Mouse (Mus musculus): ENCODE data around the gene Eif5a.
"Not testable (repeated sequence)": the region's sequence is repeated elsewhere in the genome, so short reads cannot be mapped to it uniquely, and the experiment has no call there.

Eif5a gene

DNA sequence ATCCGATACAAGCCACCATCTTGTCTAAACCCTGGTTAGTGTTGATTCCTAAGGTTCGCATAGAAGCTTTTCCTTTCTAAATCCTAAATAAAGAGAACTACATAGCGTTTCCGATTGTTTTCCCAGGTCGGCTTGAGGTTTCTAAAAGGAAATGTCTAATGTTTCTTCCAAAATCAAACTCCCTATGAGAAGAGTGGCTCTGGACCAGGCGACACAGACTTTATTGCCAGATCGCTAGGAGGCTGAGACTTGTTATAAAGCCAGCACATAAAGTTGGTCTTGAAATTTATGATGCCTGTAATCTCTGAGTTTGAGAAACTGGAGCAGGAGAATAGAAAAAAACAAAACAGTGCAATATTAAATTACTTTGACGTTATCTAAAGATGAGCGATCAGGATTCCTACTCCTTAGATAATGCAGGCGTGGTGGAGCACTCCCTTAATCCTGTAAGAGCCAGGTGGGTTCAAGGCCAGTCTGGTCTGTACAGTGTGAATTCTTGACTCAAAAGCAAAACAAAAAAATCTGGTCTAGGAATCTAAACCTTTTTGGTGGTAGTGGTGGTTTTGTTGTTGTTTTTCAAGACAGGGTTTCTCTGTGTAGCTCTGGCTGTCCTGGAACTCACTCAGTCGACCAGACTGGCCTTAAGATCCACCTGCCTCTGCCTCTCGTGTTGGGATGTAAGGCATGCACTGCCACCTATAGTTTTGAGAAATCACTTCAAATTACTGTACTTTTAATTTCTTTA, 426 bp upstream of the Eif5a start:
- in situ Hi-C loops (cut with MseI, MboI), result no loop called here

GRCm38 (mm10) chr11:69920266-69921031, 1.3 kb downstream of the Eif5a start:
- in situ Hi-C loops (cut with MseI, MboI), result no loop called here

- in situ Hi-C loops (cut with MseI, MboI), result no loop called here
Measured at GRCm38 (mm10) chr11:69919661-69920265, 2.0 kb downstream of the Eif5a start.

GRCm38 (mm10) chr11:69919053-69919452, 2.7 kb downstream of the Eif5a start:
- in situ Hi-C loops (cut with MseI, MboI), result no loop called here

- in situ Hi-C loops (cut with MseI, MboI), result no loop called here
Measured at GRCm38 (mm10) chr11:69918118-69918517, 3.6 kb downstream of the Eif5a start.

DNA sequence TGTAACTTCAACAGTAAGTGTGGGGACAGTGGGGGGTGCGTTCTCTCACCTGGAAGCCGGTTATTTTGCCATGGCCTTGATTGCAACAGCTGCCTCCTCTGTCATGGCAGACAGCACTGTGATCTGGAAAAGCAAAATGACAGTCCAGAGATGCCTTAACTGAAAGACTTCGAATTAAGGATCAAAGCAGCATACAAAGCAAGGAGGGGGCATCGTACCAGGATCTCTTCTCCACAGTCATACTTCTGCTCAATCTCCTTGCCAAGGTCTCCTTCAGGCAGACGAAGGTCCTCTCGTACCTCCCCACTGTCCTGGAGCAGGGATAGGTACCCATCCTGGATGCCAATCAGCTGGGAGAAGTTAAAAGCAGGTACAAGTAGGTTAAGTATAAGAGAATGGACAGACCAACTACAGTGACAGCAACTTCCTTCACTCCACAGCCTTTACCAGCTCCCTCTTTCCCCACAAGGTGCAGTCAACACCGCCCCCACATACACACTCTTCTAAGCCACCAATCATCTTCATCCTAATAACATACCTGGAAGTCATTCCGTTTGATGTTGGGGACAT, 4.3 kb downstream of the Eif5a start:
- in situ Hi-C loops (cut with MseI, MboI), result no loop called here

DNA sequence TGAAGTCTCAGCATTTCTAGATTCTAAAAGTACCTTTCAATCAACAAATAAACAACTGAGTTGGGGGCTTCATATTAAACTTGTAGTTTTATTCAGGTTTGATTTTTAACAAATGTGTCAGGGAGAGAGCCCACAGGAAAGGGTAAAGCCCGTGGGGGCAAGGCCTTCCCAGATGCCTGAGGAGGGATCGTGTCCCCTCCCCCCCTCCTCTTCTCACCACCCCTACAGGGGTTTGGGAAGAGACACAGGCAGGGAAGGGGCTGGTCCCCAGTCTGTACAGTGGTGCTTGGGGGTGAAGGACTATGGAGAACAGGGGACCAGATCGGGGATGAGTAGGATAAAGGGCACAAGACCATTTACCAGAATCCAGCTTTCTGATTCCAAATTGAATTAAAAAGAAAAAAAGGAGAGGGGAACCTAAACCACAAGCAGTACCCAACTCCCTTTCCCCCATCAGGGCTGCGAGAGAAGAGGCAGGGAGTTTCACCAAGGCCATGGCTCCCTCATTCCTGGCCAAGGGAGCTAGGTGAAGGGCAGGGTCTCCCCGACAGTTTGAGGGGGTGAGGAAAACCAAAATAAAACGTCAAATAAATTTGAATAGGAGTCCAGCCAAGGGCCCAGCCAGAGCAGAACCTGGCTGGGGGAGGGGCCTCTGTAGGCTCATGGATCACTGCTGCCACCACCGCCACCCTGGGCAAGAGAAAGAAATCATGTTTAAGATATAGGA, 4.9 kb downstream of the Eif5a start:
- in situ Hi-C loops (cut with MseI, MboI), result not testable (repeated sequence)

- in situ Hi-C loops (cut with MseI, MboI), result no loop called here
Measured at GRCm38 (mm10) chr11:69915667-69916627, 5.8 kb downstream of the Eif5a start.

DNA sequence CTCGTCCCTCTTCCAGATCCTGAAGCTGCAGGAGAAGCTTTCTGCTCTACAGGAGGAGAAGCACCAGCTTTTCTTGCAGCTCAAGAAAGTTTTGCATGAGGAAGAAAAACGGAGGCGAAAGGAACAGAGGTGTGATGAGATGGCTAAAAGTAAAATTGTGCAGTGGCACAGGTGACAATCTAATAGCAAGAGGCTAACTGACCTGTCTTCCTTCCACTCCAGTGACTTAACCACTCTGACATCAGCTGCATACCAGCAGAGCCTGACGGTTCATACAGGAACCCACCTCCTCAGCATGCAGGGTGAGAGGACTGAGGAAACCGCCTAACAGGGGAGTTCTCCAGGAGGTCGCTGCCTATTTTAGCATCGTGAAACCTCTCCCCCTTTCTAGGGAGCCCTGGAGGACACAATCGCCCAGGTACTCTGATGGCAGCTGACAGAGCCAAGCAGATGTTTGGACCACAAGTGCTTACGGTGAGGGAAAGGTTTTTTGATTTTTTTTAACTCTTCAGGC, 6.8 kb downstream of the Eif5a start:
- in situ Hi-C loops (cut with MseI, MboI), result no loop called here

GRCm38 (mm10) chr11:69914372-69914764, 7.4 kb downstream of the Eif5a start:
- in situ Hi-C loops (cut with MseI, MboI), result no loop called here

GRCm38 (mm10) chr11:69913554-69914371, 8.0 kb downstream of the Eif5a start, which contains the start of gene Gps2:
TSS of gene Gps2 (plus strand) at chr11:69913888.
- in situ Hi-C loops (cut with MseI, MboI), result no loop called here

- in situ Hi-C loops (cut with MseI, MboI), result no loop called here
Measured at GRCm38 (mm10) chr11:69912716-69913530, 8.8 kb downstream of the Eif5a start.

DNA sequence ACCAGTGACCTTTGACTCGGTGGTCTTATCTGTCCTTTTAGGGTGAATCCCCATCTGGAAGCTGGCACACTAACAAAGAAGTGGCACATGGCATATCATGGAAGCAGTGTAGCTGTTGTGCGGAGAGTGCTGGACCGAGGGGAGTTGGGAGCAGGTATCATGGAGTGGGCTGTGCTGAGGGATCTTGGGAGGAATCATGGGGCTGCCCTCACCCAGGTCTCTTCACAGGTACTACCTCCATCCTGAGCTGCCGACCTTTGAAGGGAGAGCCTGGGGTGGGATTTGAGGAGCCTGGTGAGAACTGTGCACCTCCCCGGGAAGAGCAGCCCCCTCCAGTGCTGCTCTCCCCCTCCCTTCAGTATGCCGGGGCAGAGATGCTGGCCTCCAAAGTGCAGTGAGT, 10.1 kb downstream of the Eif5a start:
- in situ Hi-C loops (cut with MseI, MboI), result no loop called here

GRCm38 (mm10) chr11:69910781-69911560, 10.8 kb downstream of the Eif5a start:
- in situ Hi-C loops (cut with MseI, MboI), result no loop called here

DNA sequence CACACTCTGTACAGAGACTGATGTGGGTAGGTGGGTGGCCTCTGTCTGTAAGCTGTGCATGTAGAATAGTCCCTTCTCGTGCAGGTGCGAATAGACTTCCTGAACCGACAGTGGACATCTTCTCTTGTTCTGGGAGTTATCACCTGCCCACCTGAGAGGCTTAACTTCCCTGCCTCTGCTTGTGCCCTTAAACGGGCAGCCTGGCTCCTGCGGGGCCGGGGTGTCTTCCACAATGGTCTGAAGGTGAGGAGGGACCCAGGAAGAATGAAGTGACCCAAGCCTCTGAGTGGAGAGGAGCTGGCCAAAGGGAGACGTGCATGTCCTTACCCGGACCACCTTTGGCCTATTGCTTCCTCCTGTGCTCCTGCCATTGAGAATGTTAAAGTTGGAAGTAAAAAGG, 11.6 kb downstream of the Eif5a start:
- in situ Hi-C loops (cut with MseI, MboI), result no loop called here

- in situ Hi-C loops (cut with MseI, MboI), result no loop called here
Measured at GRCm38 (mm10) chr11:69909174-69909573, 12.6 kb downstream of the Eif5a start.

DNA sequence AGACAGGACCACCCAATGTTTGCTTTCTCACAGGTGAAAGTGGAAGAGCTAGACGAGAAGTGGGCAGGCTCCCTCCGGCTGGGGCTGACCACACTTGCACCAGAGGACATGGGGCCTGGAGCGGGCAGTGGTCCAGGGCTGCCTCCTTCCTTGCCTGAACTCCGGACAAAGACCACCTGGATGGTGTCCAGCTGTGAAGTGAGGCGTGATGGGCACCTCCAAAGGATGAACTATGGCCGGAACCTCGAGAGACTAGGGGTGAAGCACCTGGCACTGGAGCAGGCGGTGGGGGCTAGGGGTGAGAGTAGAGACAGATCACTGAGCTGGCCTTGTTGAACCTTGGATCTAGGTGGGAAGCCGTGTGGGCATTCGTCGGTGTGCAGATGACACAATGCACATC, 13.1 kb downstream of the Eif5a start:
- in situ Hi-C loops (cut with MseI, MboI), result no loop called here

DNA sequence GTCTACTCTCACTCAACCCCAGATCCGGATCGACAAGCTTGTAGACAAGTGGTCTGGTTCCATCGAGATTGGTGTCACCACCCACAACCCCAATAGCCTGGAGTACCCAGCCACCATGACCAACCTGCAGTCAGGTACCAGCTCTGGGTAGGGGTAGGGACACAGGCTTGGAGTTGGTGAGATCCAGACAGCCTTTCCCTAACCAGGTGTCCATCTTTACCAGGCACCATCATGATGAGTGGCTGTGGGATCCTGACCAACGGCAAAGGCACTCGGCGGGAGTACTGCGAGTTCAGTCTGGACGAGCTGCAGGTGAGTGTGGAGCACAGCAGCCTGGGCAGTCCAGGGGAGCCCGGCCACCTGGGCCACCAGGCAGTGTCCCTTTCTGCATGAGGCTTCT, 17.4 kb downstream of the Eif5a start:
- in situ Hi-C loops (cut with MseI, MboI), result no loop called here
